Mouse (Mus musculus): ENCODE measurements around the gene Dennd2c.
"Not testable (repeated sequence)": the region's sequence is repeated elsewhere in the genome, so short reads cannot be mapped to it uniquely, and the experiment has no call there.

The Dennd2c gene

GRCm38 (mm10) chr3:103171505-103172267 lies 69.3 kb downstream of the Dennd2c start, which contains the start of gene Bcas2:
TSS of gene Bcas2 (plus strand) at chr3:103171655.
- peak; percentile 97 to 98 for DNase-seq

- DNase-seq: no peak
Observed at GRCm38 (mm10) chr3:103172615-103173014, 70.2 kb downstream of the Dennd2c start.

GRCm38 (mm10) chr3:103176740-103177139 lies 74.3 kb downstream of the Dennd2c start:
- DNase-seq: no peak

- DNase-seq: no peak
Observed at GRCm38 (mm10) chr3:103179527-103179926, 77.1 kb downstream of the Dennd2c start.

- no peak for DNase-seq
Observed at GRCm38 (mm10) chr3:103181171-103181570, 78.8 kb downstream of the Dennd2c start.

- no peak for DNase-seq
Observed at GRCm38 (mm10) chr3:103182821-103183220, 80.4 kb downstream of the Dennd2c start.

GRCm38 (mm10) chr3:103184467-103184866 lies 82.1 kb downstream of the Dennd2c start:
- not testable (repeated sequence) for DNase-seq

- DNase-seq: no peak
Observed at GRCm38 (mm10) chr3:103188451-103188850, 86.0 kb downstream of the Dennd2c start.

- no peak for DNase-seq
Observed at GRCm38 (mm10) chr3:103188856-103189255, 86.5 kb downstream of the Dennd2c start.

GRCm38 (mm10) chr3:103192161-103192560 lies 89.8 kb downstream of the Dennd2c start:
- DNase-seq: no peak

- DNase-seq: no peak
Observed at GRCm38 (mm10) chr3:103193186-103193585, 90.8 kb downstream of the Dennd2c start.

GRCm38 (mm10) chr3:103196320-103196823 lies 94.0 kb downstream of the Dennd2c start:
- no peak for DNase-seq

- DNase-seq: no peak
Observed at GRCm38 (mm10) chr3:103199386-103199785, 97.0 kb downstream of the Dennd2c start.

- DNase-seq: not testable (repeated sequence)
Observed at GRCm38 (mm10) chr3:103201105-103201504, 98.7 kb downstream of the Dennd2c start.

- DNase-seq: no peak
Observed at GRCm38 (mm10) chr3:103203554-103203953, 101.2 kb downstream of the Dennd2c start.

- DNase-seq: no peak
Observed at GRCm38 (mm10) chr3:103204445-103204844, 102.0 kb downstream of the Dennd2c start.

GRCm38 (mm10) chr3:103206393-103206792 lies 104.0 kb downstream of the Dennd2c start:
- DNase-seq: no peak

- DNase-seq: no peak
Observed at GRCm38 (mm10) chr3:103207749-103208148, 105.3 kb downstream of the Dennd2c start.

GRCm38 (mm10) chr3:103208237-103208636 lies 105.8 kb downstream of the Dennd2c start:
- DNase-seq: no peak

GRCm38 (mm10) chr3:103211101-103211500 lies 108.7 kb downstream of the Dennd2c start:
- DNase-seq: no peak

GRCm38 (mm10) chr3:103212142-103212541 lies 109.7 kb downstream of the Dennd2c start:
- DNase-seq: no peak

GRCm38 (mm10) chr3:103213537-103213936 lies 111.1 kb downstream of the Dennd2c start:
- no peak for DNase-seq

- peak; percentile 35 to 49 for DNase-seq
Observed at GRCm38 (mm10) chr3:103214593-103215285, 112.3 kb downstream of the Dennd2c start.

- DNase-seq: not testable (repeated sequence)
Observed at GRCm38 (mm10) chr3:103215399-103215798, 113.0 kb downstream of the Dennd2c start.
